Mouse (Mus musculus) right cerebral cortex, adult 2 months (tissue): Measurements from ENCODE around the gene Mdga1.

Experiments
- DNase-seq, 2 experiments: peaks; one replicate each; pipeline ENCODE4 v3.0.0; 2021 to 2022; ENCODE audit warnings: low spot score in 2 of 2

Mdga1 gene

DNA sequence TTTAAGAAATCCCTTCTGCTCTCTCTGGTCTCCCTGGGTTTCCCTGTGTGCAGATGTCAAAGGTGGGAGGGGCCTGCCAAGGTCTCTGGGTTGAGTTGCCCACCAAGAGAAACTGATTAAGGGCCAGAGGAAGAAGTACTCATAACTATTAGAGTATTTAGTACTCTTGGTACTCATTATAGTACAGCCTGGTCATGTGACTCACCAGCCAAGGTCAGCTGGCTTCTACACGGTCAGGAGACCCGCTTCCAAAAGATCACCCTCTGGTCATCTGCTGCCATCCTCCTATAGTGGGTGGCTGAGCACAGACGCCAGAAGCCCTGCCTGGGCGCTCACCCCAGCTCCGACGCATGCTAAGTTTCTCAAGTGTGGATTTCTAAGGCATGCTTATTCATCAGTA lies 124.9 kb downstream of the Mdga1 start:
- no peak for DNase-seq

DNA sequence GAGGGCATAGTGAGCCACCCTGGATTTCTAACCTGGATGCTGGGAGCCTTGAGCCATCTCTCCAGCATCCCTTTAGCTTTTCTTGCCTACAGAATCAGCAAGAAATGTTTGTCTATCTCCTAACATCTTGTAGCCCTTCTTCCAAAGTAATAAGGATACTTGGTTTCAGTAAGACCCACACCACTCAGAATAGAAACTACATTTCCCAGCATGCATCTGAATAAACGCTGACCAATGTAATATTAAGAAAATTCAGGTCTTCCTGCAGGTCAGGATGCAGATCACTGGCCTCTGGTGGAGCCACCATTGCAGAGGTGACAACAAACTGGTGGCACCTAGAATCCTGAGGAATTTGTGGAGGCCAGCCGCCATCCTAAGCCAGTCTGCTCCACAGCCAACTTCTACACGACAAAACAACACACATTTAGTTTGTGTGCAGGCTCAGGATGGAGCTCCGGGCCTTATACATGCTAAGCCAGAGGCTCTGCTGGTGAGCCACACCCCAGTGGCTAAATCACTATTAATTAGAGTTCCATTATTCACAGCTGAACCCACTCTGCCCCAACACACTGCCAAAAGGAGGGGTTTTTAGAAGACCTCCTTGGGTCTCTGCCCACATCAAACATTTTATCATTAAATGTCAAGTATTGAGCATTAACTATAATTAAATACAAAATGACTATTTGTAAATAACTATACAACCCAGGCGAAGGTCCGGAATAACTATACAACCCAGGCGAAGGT lies 126.3 kb downstream of the Mdga1 start:
- DNase-seq, result no peak

DNA sequence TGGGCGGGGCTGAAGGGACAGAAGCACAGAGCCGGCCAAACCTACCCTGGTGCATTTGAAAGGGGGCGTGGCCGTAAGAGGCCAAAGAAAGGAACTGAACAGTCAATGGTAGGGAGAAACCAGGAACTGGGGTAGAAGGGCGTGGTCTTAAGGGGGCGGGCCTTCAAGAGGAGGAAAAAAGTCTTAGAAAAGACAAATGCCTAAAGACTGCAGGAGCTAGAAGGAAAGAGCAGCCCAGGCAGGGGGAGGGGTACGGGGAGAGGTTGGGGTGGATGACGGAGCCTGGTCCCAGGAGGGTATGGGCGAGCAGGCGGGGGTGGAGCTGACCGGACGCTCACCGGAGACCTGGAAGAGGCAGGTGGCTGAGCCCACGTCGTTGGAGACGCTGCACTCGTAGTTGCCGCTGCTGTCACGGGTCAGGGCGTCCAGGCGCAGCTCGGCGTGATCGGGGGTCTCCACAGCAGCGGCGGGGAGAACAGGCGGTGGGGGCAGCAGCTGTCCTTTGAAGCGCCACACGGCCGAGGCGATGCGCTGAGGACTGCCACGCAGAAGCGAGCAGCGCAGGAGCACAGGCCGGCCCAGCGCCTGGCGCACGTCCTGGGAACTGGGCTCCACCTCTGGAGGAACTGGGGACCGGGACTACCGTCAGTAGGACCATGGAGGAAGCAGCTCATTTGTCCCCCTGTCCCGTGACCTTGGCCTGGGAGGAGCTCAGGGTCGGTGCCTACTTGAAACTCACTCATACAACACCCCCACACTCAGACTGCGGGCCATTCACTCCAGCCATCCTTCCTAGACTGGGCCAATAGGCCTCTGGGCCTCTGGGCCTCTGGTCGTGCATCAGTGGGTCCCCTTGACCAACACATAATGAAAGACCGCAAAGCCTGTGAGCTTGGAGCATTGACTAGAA lies 127.9 kb downstream of the Mdga1 start:
- no peak for DNase-seq

DNA sequence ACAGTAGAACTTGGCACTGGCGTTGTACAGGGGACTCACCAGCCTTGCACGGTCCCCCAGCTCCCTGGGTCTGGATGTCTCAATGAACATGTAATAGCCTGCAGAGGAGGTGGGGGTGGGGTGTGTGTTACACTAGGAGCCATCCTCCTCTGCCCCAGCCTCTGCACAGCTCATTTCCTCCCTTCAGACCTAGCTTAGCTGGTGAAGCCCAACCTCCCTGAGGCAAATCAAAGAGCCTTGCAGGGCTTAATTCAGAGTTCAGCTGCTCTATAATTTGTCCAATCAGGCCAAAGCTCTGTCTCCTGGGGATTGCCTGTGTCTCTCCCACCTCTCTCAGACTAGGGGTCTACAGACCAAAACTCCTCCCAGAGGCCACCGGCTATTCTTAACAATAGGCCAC lies 131.9 kb downstream of the Mdga1 start:
- DNase-seq, result no peak

DNA sequence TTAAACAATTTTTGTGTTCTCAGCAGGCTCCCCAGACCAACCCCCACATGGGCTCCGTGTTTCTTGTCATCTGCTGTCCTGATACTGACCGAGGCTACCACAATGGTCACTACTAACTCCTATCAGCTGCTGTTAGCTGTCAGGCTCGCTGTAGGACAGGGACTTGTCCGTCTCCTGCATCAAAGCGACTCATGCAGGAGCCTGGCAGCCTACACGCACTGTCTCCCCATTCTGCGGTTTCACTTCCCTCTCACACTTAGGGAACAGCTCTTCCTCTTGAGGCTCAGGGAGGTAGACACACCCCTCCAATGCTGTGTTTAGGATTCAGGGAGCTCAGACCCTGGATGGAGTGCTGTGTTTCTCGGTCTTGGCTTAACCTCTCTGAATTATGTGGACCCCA lies 132.4 kb downstream of the Mdga1 start:
- no peak for DNase-seq

DNA sequence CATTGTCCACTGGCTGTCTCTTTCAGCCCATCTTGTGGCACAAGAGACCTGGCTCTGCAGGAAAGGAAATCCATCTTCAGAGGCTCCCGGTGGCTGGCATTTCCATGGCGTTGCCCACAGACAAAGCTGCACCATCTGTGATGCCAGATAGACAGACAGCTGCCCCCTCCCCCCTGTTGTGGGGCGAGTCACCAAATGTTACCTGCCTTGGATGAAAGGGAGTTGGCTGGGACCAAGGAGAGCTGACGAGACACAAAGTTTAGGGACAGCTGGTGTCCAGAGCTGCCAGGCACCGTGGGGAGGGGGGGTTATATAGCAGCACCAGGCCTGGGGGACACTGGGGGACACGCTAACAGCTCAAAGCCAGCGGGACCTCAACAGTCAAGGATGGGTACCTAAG lies 135.1 kb downstream of the Mdga1 start:
- DNase-seq, result peak in 1 of 2 experiments; percentile 29

DNA sequence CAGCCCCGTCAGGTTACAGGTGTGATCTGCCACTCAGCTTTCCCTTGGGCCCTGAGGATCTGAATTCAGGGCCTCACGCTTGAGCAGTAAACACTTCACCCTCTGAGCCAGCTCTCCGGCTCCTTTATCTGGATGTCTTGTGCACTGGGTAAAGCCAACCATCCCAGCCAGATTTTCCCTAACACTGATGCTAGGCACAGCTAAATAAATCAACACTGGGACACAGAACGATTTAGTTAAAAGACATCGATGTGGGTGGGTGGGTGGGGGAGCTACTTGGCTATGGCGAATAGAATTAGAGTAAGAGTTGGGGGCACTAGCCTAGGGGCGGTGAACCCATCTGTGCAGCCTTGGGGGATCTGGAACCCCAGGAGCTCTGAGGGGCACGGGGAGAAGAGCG lies 135.6 kb downstream of the Mdga1 start:
- DNase-seq, result no peak

DNA sequence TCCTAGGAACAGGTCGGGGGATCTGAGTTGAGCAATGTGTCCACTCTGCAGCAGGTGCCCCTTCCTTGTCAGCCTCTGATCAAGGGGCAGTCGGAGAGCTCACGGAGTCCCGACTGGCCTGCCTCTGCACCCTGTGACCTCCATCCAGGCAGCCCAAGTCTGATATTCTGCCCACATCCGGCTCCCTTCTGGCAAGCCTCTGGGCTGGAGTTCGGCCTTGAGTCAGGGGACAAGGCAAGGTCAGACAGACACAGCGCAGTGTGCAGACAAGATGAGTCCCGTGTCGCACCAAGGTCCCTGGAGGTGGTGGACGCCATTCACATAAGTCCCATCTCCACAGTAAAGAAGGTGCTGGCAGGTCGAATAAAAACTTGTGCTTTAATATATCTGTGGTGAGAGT lies 138.2 kb downstream of the Mdga1 start:
- DNase-seq, result no peak

DNA sequence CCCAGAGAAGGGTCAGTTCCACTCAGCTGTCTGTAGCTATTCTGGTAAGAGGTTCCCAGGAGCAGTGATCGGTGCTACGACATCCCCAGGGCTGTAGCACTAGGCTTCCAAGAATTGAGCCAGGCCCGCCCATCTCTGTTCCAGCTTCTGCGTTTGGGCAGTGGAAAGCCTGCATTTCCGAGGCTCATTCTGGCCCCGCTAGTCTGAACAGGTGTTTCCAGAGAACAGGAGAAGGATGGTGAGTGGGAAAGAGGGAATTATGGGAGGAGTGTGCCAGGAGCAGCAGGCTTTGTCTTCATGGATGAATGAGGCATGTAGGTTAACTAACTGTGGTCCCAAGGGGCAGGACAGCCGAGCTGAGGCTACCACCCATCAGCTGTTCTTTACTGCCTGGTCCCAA lies 140.8 kb downstream of the Mdga1 start:
- no peak for DNase-seq

DNA sequence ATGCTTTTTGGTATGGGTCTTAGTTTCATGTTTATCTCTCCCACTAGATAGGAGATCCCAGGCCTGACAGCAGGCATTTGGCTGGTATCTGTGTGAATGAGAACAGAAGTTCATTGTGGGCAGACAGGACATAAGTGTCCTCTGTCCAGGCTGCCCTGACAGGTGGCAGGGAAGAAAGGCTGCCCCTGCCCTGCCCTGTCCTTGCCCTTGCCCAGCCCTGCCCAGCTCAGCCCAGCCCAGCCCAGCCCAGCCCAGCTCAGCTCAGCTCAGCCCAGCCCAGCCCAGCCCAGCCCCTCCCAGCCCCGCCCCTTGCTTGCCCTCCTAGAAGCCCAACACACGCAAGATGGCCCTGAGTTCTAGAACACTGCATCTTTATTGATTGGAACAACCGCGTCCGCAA lies 142.3 kb downstream of the Mdga1 start:
- no peak for DNase-seq

DNA sequence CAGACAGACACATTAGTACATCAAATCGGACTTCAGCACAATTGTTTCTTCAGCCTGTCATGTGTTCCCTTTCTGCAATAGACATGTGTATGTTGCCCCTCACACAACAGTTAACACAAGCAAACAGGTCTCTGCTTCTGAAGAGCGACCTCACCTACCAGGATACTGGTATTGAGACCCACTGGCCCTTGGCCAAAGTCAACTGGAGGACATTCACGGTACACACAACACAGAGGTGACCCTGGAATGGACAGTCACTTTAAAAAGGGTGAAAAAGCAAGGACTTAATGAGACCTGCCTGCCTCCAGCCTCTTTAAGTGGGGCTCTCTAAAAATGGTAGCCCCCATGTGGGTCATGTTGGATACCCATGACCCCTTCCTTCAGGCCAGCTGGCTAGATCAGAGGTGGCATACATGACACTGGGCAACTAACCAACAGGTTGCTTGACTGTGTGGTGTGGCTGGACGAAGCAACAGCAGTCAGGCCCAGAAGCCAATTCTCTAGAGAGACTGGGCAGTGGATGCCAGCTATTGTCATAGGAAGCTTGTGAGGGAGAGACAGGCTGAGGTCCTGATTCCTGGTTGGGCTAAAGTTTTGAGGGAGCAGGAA lies 145.3 kb downstream of the Mdga1 start:
- no peak for DNase-seq

DNA sequence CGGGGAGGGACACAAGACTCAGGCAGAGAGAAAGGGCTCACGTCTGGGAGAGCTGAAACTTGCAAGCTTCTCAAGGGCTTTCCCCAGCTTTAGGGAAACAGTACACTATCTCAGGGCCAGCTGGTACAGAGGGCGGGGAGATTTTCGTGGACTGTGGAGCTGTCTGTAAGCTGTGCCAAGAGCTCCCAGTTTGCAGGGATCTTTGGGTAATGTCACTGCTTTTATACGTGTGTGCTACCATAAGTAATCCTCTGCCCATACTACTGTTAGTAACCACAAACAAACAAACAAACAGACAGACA lies 145.7 kb downstream of the Mdga1 start:
- DNase-seq, result peak; percentile 17 to 28

DNA sequence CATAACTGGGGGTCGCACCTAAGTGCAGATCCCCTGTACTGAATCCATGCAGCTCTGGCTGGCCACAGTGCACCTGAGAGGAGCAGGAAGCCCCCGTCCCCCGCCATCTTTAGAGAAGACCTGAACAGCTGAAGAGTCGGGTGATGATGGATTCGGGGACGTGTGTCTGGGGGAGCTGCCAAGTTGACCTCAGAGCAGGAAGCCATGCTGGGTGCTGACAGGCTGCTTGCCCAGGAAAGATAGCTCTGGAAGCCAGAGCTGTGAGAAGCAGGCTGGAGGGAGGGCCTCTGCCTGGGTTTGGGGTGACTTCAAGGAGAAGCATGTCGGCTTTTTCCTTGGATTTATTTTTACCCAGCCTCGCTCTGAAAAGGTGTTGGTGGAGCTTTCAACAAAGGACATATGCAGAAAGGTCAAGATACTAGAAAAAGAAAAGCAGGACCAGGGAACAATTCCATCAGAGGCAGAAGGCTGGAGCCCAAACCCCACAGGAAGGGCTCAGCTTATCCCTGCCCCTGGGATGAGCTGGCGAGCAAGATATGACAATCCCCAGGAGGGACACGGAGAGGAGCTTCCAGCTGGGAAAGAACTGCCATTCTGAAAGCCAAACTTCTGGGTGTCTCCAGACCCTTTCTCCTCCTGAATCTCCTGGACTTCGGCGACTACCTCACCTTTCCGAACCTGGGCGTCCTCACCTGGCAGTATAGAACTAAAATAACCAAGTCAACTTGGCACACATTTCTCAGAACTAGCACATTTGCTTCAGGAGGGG lies 146.3 kb downstream of the Mdga1 start:
- no peak for DNase-seq

DNA sequence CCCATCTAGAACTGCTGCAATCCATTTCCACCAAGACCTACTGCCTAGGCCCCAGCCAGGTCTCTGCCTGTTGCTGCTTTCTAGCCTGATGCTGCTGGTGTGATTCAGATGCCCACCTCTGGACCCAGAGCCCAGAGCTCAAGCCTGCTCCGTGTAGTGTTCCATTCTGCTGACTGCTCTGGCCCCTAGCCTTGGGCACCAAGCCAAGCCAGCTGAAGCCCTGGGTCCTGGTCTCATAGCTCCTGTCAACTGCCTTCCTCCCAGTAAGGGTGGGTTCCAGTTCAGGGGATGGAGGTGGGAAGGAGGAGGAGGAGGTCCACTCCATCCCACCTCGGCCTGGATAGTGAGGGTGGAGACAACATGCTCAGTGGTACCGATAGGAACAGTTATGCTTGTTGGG lies 150.3 kb downstream of the Mdga1 start:
- DNase-seq, result no peak

DNA sequence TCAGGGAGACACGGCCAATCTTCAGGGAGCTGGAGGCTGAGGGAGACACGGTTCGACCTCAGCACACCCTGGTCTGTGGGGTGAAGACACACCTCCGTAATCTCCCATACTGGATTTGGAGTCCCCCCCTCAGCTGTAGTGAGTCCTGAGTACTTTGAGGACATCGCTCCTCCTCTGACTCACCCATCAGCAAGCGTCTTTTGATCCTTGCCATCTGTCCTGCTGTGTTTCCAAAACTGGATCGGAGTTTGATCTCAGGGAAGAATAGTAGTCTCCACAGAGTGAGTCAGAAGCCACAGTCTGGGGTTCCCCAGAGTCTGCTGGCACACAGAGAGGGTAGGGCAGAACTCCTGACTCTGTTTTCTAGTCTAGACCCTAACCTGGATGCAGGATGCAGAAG lies 150.9 kb downstream of the Mdga1 start:
- DNase-seq, result no peak

DNA sequence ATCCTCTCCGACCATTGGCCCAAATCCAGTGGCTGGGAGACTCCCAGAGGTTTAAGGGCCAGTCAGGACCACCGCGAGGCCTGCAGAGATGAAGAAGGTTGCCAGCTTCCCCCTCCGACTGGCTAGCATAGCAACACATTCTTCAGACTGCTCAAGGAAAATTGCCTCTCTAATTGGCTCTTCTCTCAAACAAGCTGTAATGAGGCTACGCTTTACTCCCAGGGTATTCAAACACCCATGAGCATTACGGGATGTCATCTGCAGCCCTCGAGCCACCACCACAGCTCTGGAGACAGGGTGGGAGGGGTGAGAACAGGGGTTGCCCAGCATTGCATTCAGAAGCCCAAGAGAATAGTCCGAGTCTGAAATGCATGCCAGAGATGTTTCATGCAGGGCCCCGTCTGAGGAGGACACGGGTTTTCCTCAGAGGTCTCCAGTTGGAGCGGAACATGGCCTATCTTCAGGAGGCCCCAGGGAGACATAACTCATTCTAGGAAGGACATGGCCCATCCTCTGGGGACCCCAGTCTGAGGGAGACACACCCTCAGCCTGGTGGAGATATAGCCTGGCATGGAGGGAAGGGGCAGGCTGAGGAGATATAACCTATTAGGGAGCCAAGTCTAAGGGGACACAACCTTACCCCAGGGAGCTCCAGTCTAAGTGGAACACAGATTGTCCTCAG lies 151.5 kb downstream of the Mdga1 start:
- no peak for DNase-seq

DNA sequence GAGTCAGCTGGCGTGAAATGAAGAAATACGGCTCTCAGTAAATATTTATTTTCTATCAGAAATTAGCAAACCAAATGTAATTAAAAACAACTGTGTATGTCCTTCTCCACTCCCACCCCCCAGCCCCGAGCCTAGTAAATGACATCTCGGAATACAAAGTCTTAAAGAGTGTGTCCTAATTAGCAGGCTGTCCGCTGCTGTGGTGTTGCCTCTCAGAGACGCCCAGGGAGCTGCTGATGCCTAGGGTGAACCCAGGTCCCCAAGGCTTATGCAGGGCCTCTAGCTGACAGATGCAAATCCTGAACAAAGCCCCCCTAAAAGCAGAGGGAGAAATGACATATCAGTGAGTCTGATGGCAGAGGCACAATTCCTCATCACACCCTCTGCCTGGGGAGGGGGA lies 155.1 kb downstream of the Mdga1 start:
- DNase-seq, result no peak

DNA sequence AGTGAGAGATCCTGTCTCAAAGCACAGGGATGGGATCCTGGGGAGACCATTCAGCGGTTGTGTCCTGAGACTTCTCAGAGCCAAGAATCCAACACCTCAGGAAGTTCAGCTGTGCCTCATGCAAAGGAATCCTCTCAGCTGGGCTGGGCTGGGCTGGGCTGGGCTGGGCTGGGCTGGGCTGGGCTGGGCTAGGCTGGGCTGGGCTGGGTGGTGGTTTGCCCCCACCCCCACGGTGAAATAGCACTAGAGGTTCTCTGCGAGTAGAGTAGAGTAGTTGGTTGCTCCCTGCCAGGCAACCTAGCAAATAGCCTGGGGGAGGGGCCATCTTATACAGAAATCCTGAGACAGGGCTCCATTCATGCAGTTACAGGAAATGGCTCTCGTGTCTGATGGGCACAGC lies 156.6 kb downstream of the Mdga1 start:
- no peak for DNase-seq

DNA sequence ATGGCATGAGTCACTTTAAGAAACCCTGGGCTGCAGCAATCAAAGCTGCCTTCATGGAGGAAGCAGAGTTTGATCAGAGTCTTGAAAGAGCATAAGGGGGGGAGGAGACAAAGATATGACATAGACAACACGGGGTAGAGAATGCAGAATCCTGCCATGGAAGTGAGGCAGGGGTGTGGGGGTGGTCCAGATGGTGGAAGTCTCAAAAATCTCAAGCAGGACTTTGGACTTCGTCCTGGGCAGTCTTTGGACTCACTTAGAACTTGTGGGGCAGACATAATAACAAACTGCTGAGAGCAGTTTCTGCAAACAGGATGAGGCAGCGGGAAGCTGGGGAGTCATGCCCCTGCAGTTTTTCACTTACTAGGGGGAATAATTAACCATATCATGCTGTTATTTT lies 166.3 kb downstream of the Mdga1 start:
- DNase-seq, result no peak

DNA sequence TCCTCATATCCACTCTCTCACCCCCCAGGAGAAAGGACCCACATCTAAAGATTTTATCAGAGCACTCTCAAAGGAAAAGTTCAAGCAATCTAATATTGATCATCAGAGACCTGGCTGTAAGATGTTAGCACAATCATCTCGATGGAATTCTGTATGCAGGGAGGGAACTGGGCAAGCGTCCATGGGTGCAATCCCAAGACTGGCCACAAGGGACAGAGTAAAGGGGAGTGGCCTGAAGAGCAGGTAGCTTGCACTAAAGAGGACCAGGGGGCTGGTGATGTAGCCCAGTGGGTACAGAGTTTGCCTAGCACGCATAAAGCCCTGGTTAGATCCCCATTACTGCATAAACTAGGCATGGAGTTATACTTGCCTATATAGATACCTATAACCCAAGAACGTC lies 168.5 kb downstream of the Mdga1 start:
- DNase-seq, result peak in 1 of 2 experiments; percentile 54

DNA sequence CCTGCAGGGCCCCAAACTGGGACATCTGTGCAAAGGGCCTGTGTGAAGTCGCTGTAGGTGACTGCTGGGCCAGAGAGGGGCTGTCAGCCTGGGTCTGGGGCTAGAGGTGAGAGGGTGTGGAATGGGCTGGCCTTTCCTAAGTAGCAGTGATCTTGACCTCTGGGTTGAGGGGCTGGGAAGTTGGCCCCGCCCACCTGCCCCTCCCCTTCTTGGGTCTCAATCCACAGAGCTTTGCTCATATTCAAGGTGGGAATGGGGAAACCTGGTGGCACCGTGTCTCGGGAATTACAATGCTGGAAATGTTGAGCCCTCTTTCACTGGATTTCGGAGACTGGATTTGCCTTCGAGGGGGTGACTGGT lies 169.8 kb downstream of the Mdga1 start:
- no peak for DNase-seq
